Comparison of ENCODE assay signal across 15 mouse cellular contexts in genomic region chr2:38999910-39000586, GRCm38 (mm10). TPM values are rescaled to one million over a fixed set of nuclear protein-coding genes. Genes with fewer than 3 reads are reported as not detected.
A peak's percentile ranks its signal among the peaks of the same experiment; 100 is the strongest.
DNase-seq lines count a peak whose midpoint lies in the region; ATAC-seq and TF ChIP-seq lines count a peak whose summit lies in the region.
"Had no signal": no experiment of that assay in that cellular context is flagged by ENCODE, and none has a peak within 500 bp of the region (broad histone marks: within the 10 kb centered on the region; RNA-seq: fewer than 3 reads in every experiment).

No protein-coding gene starts in this region.

- H3K9me3 ChIP-seq in liver, embryonic 12.5 days (replicated peaks) = no peaks in the 10 kb centered on the region
- H3K9me3 ChIP-seq in hindbrain, embryonic 16.5 days (ENCODE audit: control insufficient read depth, low read length) = no peaks in the 10 kb centered on the region
- H3K9me3 ChIP-seq: heart, embryonic 13.5 days; hindbrain, embryonic 10.5 days; midbrain, embryonic 12.5 days had no signal

- intact Hi-C loops in gastrocnemius, adult 2 months (cut with DNase I) = loop anchor here (5.0 to 10.0 kb wide), 2 partner anchors 203 to 355 kb away; partner anchors contain the start of gene Psmb7
- intact Hi-C loops in left cerebral cortex, postnatal 10 days (cut with DNase I) = no loop called here

- 58% methylated on average over 8 of the region's 8 CpGs for WGBS in liver, embryonic 12.5 days (ENCODE audit: insufficient replicate concordance)
- WGBS in hindbrain, embryonic 16.5 days = 68% methylated on average over 8 of the region's 8 CpGs

- no peak overlapping the region for H3K4me2 ChIP-seq in liver, embryonic 12.5 days
- no peak overlapping the region for H3K4me2 ChIP-seq in hindbrain, embryonic 16.5 days (ENCODE audit: low read length)
- H3K4me2 ChIP-seq: heart, embryonic 13.5 days; midbrain, embryonic 12.5 days had no signal

- no peak overlapping the region for H3K27ac ChIP-seq in gastrocnemius, adult 2 months
- H3K27ac ChIP-seq in cortical plate, adult 2 months (ENCODE audit: insufficient read depth, low read length) = no peak overlapping the region
- H3K27ac ChIP-seq in liver, embryonic 12.5 days = peak overlapping the region; percentile 63
- no peak overlapping the region for H3K27ac ChIP-seq in hindbrain, embryonic 16.5 days (ENCODE audit: low read depth, low read length)
- H3K27ac ChIP-seq: hindbrain, embryonic 10.5 days; layer of hippocampus, adult 2 months; liver, embryonic 14.5 days; midbrain, embryonic 12.5 days had no signal

- peaks cover 49% of the 10 kb centered on the region for H3K36me3 ChIP-seq in liver, embryonic 12.5 days
- H3K36me3 ChIP-seq in hindbrain, embryonic 16.5 days (ENCODE audit: control insufficient read depth, insufficient read depth, low read length) = peaks cover 24% of the 10 kb centered on the region

- TF ChIP-seq CTCF in gastrocnemius, adult 2 months (IDR thresholded peaks at IDR 0.05) = no peak
- no peak for TF ChIP-seq CTCF in cortical plate, adult 2 months (IDR thresholded peaks at IDR 0.05; ENCODE audit: extremely low read depth, insufficient read depth, low read length)

- peak; percentile 14; the same call in 1 of the 2 replicates for TF ChIP-seq POLR2A in cortical plate, adult 2 months (IDR thresholded peaks at IDR 0.05; ENCODE audit: extremely low read depth, insufficient read depth, low read length)

- no peak overlapping the region for H3K9ac ChIP-seq in liver, embryonic 12.5 days
- H3K9ac ChIP-seq in hindbrain, embryonic 16.5 days (ENCODE audit: low read depth, low read length) = no peak overlapping the region
- H3K9ac ChIP-seq: heart, embryonic 13.5 days; liver, embryonic 14.5 days; midbrain, embryonic 12.5 days had no signal

- peaks cover 2% of the 10 kb centered on the region; the same call in 1 of the 2 replicates for H3K4me1 ChIP-seq in cortical plate, adult 2 months (ENCODE audit: control insufficient read depth, insufficient read depth, low read length)
- peaks cover 60% of the 10 kb centered on the region for H3K4me1 ChIP-seq in liver, embryonic 12.5 days
- H3K4me1 ChIP-seq in hindbrain, embryonic 16.5 days (ENCODE audit: control insufficient read depth, insufficient read depth, low read depth, low read length) = peaks cover 19% of the 10 kb centered on the region

- H3K27me3 ChIP-seq in liver, embryonic 12.5 days (replicated peaks) = no peaks in the 10 kb centered on the region; the same call in 1 of the 2 replicates
- no peaks in the 10 kb centered on the region; the same call in 1 of the 2 replicates for H3K27me3 ChIP-seq in hindbrain, embryonic 16.5 days (replicated peaks; ENCODE audit: control insufficient read depth, insufficient read depth, low read length)
- H3K27me3 ChIP-seq: heart, embryonic 13.5 days had no signal

- no peak overlapping the region for H3K4me3 ChIP-seq in gastrocnemius, adult 2 months
- H3K4me3 ChIP-seq in cortical plate, adult 2 months (ENCODE audit: insufficient read depth, low read length) = no peak overlapping the region
- no peak overlapping the region for H3K4me3 ChIP-seq in liver, embryonic 12.5 days
- H3K4me3 ChIP-seq in hindbrain, embryonic 16.5 days (ENCODE audit: low read length) = no peak overlapping the region
- H3K4me3 ChIP-seq: heart, embryonic 13.5 days; hindbrain, embryonic 10.5 days; layer of hippocampus, adult 2 months; midbrain, embryonic 12.5 days had no signal

- DNase-seq in gastrocnemius, adult 2 months = peak; percentile 14
- no peak for DNase-seq in gastrocnemius, adult 8-10 months (ENCODE audit: low spot score in 2 of 2)
- DNase-seq in 416B (ENCODE audit: low read depth) = peak; percentile 37
- DNase-seq in cerebellum, adult 11 months = no peak
- DNase-seq in left cerebral cortex, postnatal 10 days (ENCODE audit: extremely low spot score in 1 of 2, low spot score in 2 of 2) = no peak
- DNase-seq: gastrocnemius, postnatal 25 days; right cerebral cortex, postnatal 4 days had no signal

- no peak for ATAC-seq in liver, embryonic 12.5 days
- ATAC-seq in hindbrain, embryonic 16.5 days = no peak

RNA-seq across cellular contexts. Expression of gene Wdr38, which starts 2.8 kb away (rescaled TPM):
- under 1 TPM in 1 of 2 experiments, not detected in 1; 0.08 TPM for total RNA-seq in gastrocnemius, adult 2 months (2021)
- under 1 TPM in 1 of 4 experiments, not detected in 3; 0.21 TPM for total RNA-seq in gastrocnemius, adult 8-10 months (2022)
- polyA plus RNA-seq in cortical plate, adult 2 months (2012; rRNA removed) = 1.0 and 1.1 TPM in 2 replicates
- polyA plus RNA-seq in liver, embryonic 12.5 days (2016; fragmentation: Nextera tagmentation; extraction: Ambion mirVana) = 0.89 and 1.3 TPM in 2 replicates
- polyA plus RNA-seq in hindbrain, embryonic 16.5 days (2015; fragmentation: Nextera tagmentation; extraction: Ambion mirVana) = 1.5 and 1.7 TPM in 2 replicates
- total RNA-seq in left cerebral cortex, postnatal 10 days (2021) = under 1 TPM; 0.32 to 0.55 TPM

RNA-seq across cellular contexts. Expression of gene Arpc5l, which starts 5.1 kb away (rescaled TPM):
- 100 to 1,000 TPM; 109 to 118 TPM for total RNA-seq in gastrocnemius, adult 2 months (2021)
- 100 to 1,000 TPM; 120 to 151 (median 137) TPM for total RNA-seq in gastrocnemius, adult 8-10 months (2022)
- 108 and 112 TPM in 2 replicates for polyA plus RNA-seq in cortical plate, adult 2 months (2012; rRNA removed)
- 83.0 and 84.9 TPM in 2 replicates for polyA plus RNA-seq in liver, embryonic 12.5 days (2016; fragmentation: Nextera tagmentation; extraction: Ambion mirVana)
- polyA plus RNA-seq in hindbrain, embryonic 16.5 days (2015; fragmentation: Nextera tagmentation; extraction: Ambion mirVana) = 140 and 152 TPM in 2 replicates
- total RNA-seq in left cerebral cortex, postnatal 10 days (2021) = 100 to 1,000 TPM in 1 of 2 experiments, 10 to 100 TPM in 1; 93.1 to 103 TPM

RNA-seq across cellular contexts. Expression of gene Rpl35, which starts 5.4 kb away (rescaled TPM):
- 100 to 1,000 TPM; 264 to 300 TPM for total RNA-seq in gastrocnemius, adult 2 months (2021)
- total RNA-seq in gastrocnemius, adult 8-10 months (2022) = 100 to 1,000 TPM; 298 to 385 (median 322) TPM
- polyA plus RNA-seq in cortical plate, adult 2 months (2012; rRNA removed) = 254 and 275 TPM in 2 replicates
- polyA plus RNA-seq in liver, embryonic 12.5 days (2016; fragmentation: Nextera tagmentation; extraction: Ambion mirVana) = 995 and 1,050 TPM in 2 replicates
- 497 and 554 TPM in 2 replicates for polyA plus RNA-seq in hindbrain, embryonic 16.5 days (2015; fragmentation: Nextera tagmentation; extraction: Ambion mirVana)
- 100 to 1,000 TPM; 326 to 336 TPM for total RNA-seq in left cerebral cortex, postnatal 10 days (2021)

Comparison
In these comparisons a context has a peak if more than half of its experiments do, and no peak if none do; other contexts are left out.
1. DNase-seq: peak in gastrocnemius, adult 2 months (single experiment) and 416B (single experiment); none in gastrocnemius, adult 8-10 months (0 of 2), cerebellum, adult 11 months (single experiment) and left cerebral cortex, postnatal 10 days (0 of 2).